Mouse (Mus musculus) heart, postnatal 0 days (tissue): Measurements from ENCODE around the gene Wdr49. TPM values are rescaled to one million over a fixed set of nuclear protein-coding genes. Genes with fewer than 3 reads are reported as not detected.

Experiments
- ATAC-seq: fragments of 200-750 bp; cut with Nextera tagmentation; 2 replicates; pipeline ENCODE4 v1.8.0; 2017; ENCODE audit warnings: low read depth, moderate number of reproducible peaks, moderate library complexity; ENCODE audit not compliant: insufficient read depth
- DNase-seq: peaks from one replicate; pipeline ENCODE4 v3.0.0-alpha.2; 2016; ENCODE audit warnings: low spot score
- H3K27ac ChIP-seq: fragments of 300-500 bp; sonication (generic); 2 replicates; pipeline ENCODE4 v1.5.1; 2014; ENCODE audit warnings: low read depth, mild to moderate bottlenecking
- H3K27me3 ChIP-seq: fragments of 300-500 bp; sonication (generic); 2 replicates; pipeline ENCODE4 v1.6.1; 2014; ENCODE audit warnings: low read length, mixed read lengths; ENCODE audit not compliant: control insufficient read depth, insufficient read depth
- H3K36me3 ChIP-seq: fragments of 300-500 bp; sonication (generic); replicated peaks from 2 replicates; pipeline ENCODE4 v1.6.1; 2014; ENCODE audit warnings: low read length, mixed read lengths; ENCODE audit not compliant: control insufficient read depth, insufficient read depth
- H3K4me1 ChIP-seq: fragments of 300-500 bp; sonication (generic); 2 replicates; pipeline ENCODE4 v1.6.1; 2014; ENCODE audit warnings: antibody characterized with exemption; ENCODE audit not compliant: control insufficient read depth, insufficient read depth
- H3K4me2 ChIP-seq: fragments of 300-500 bp; sonication (generic); 2 replicates; pipeline ENCODE4 v1.6.1; 2014; ENCODE audit warnings: low read depth, mild to moderate bottlenecking, low read length, moderate library complexity
- H3K4me3 ChIP-seq: fragments of 300-500 bp; sonication (generic); 2 replicates; pipeline ENCODE4 v1.5.1; 2014; ENCODE audit warnings: low read depth, low read length
- H3K9ac ChIP-seq: fragments of 300-500 bp; sonication (generic); replicated peaks from 2 replicates; pipeline ENCODE4 v1.6.1; 2014; ENCODE audit warnings: low read depth, low read length, mixed read lengths
- H3K9me3 ChIP-seq: fragments of 300-500 bp; sonication (generic); replicated peaks from 2 replicates; pipeline ENCODE4 v1.6.1; 2016; ENCODE audit warnings: low read length; ENCODE audit not compliant: control insufficient read depth
- CTCF ChIP-seq: IDR thresholded peaks from 2 replicates; pipeline ENCODE4 v1.5.1; 2016; ENCODE audit warnings: antibody characterized with exemption, control low read depth, low read depth
- EP300 ChIP-seq: IDR thresholded peaks from 2 replicates; pipeline ENCODE4 v1.6.1; 2016; ENCODE audit warnings: antibody characterized with exemption, low read depth
- WGBS: fragments of 180-500 bp; shearing (Covaris S2); extraction: QIAGEN DNeasy Blood & Tissue Kit; methylation state at CpG from one replicate; pipeline ENCODE4 v1.1.7; 2014; 5-methylcytosine and 5-hydroxymethylcytosine counted together
- polyA plus RNA-seq: library from polyadenylated mRNA; unstranded; fragments of >200 nt; fragmentation: Nextera tagmentation; extraction: Ambion mirVana; gene quantifications from 2 replicates; pipeline ENCODE4 v1.2.1, GENCODE M21; 2015
- total RNA-seq: library from RNA; depleted of rRNA; stranded (reverse); fragments of >200 nt; gene quantifications from 2 replicates; pipeline ENCODE4 v1.2.3, GENCODE M21; 2014; ENCODE audit warnings: low replicate concordance

Wdr49 gene
- total and polyA plus RNA-seq, 2 experiments from 2014 or later: not detected

- no peak overlapping the region for H3K27ac ChIP-seq
- no peak for DNase-seq
- no peak overlapping the region for H3K4me2 ChIP-seq
- TF ChIP-seq EP300: no peak
- no peak for TF ChIP-seq CTCF
- no peak for ATAC-seq
- no peak overlapping the region for H3K4me3 ChIP-seq
- H3K9me3 ChIP-seq: no peaks in the 10 kb centered on the region
- WGBS: 72% methylated on average over 4 of the region's 4 CpGs
- no peaks in the 10 kb centered on the region for H3K27me3 ChIP-seq
- no peak overlapping the region for H3K9ac ChIP-seq
- H3K4me1 ChIP-seq: no peaks in the 10 kb centered on the region
- no peaks in the 10 kb centered on the region for H3K36me3 ChIP-seq
These were observed 51.3 kb downstream of the Wdr49 start for GRCm38 (mm10) chr3:75430564-75431181.

GRCm38 (mm10) chr3:75395918-75396317 is 86.0 kb downstream of the Wdr49 start:
- H3K27ac ChIP-seq: no peak overlapping the region
- H3K4me3 ChIP-seq: no peak overlapping the region
- H3K9me3 ChIP-seq: no peaks in the 10 kb centered on the region
- TF ChIP-seq CTCF: no peak
- no peak for TF ChIP-seq EP300
- no peak overlapping the region for H3K9ac ChIP-seq
- DNase-seq (no peak), ATAC-seq (no peak)
- WGBS: 86% methylated on average over 4 of the region's 4 CpGs
- H3K4me1 ChIP-seq: peaks cover 11% of the 10 kb centered on the region
- H3K4me2 ChIP-seq: no peak overlapping the region
- H3K36me3 ChIP-seq: no peaks in the 10 kb centered on the region
- no peaks in the 10 kb centered on the region for H3K27me3 ChIP-seq

- H3K4me1 ChIP-seq: peaks cover 11% of the 10 kb centered on the region
- no peak overlapping the region for H3K4me3 ChIP-seq
- H3K9ac ChIP-seq: no peak overlapping the region
- no peak overlapping the region for H3K27ac ChIP-seq
- TF ChIP-seq EP300 (no peak), CTCF (no peak)
- H3K9me3 ChIP-seq: no peaks in the 10 kb centered on the region
- H3K36me3 ChIP-seq: no peaks in the 10 kb centered on the region
- DNase-seq (no peak), ATAC-seq (no peak)
- peak overlapping the region; percentile 36; the same call in 1 of the 2 replicates for H3K4me2 ChIP-seq
- 54% methylated on average over 7 of the region's 7 CpGs for WGBS
- H3K27me3 ChIP-seq: no peaks in the 10 kb centered on the region
These were observed 86.6 kb downstream of the Wdr49 start for GRCm38 (mm10) chr3:75395121-75395895.

- Histone ChIP-seq H3K4me3 (no peak overlapping the region), H3K9me3 (no peaks in the 10 kb centered on the region), H3K27ac (no peak overlapping the region), H3K4me2 (peak overlapping the region; percentile 36), H3K27me3 (no peaks in the 10 kb centered on the region), H3K4me1 (peaks cover 11% of the 10 kb centered on the region), H3K36me3 (no peaks in the 10 kb centered on the region), H3K9ac (no peak overlapping the region)
- TF ChIP-seq EP300 (no peak), CTCF (no peak)
- 13% methylated on average over 3 of the region's 3 CpGs for WGBS
- DNase-seq: peak; percentile 14
- no peak for ATAC-seq
These were observed 87.5 kb downstream of the Wdr49 start for GRCm38 (mm10) chr3:75394487-75394886.

GRCm38 (mm10) chr3:75381776-75382175 is 100.2 kb downstream of the Wdr49 start:
- 67% methylated on average over 2 of the region's 2 CpGs for WGBS

More at GRCm38 (mm10) chr3:75381776-75382175, 100.2 kb downstream of the Wdr49 start:
- no peaks in the 10 kb centered on the region for H3K9me3 ChIP-seq
- ATAC-seq (no peak), DNase-seq (no peak)
- H3K4me3 ChIP-seq: no peak overlapping the region
- no peaks in the 10 kb centered on the region for H3K4me1 ChIP-seq
- H3K27ac ChIP-seq: no peak overlapping the region
- H3K36me3 ChIP-seq: no peaks in the 10 kb centered on the region
- H3K4me2 ChIP-seq: no peak overlapping the region
- H3K27me3 ChIP-seq: no peaks in the 10 kb centered on the region
- no peak overlapping the region for H3K9ac ChIP-seq
- no peak for TF ChIP-seq CTCF
- no peak for TF ChIP-seq EP300
